Mouse (Mus musculus) cerebellum, postnatal 36 days (tissue): ENCODE data around the gene Srgap2.

ENCODE experiments used
- DNase-seq, 2 experiments: peaks; one replicate each; pipeline ENCODE4 v3.0.0; 2021 to 2022; ENCODE audit warnings: mixed read lengths in 2 of 2

Srgap2 gene

GRCm38 (mm10) chr1:131525586-131526271 is 1.4 kb downstream of the Srgap2 start:
- DNase-seq: peak; percentile 44 to 50

GRCm38 (mm10) chr1:131525101-131525585 is 2.0 kb downstream of the Srgap2 start:
- DNase-seq: peak; percentile 42 to 49

- peak; percentile 20 to 42 for DNase-seq
These were observed 3.4 kb downstream of the Srgap2 start for GRCm38 (mm10) chr1:131523794-131524193.

- DNase-seq: no peak
These were observed 10.6 kb downstream of the Srgap2 start for GRCm38 (mm10) chr1:131516588-131516987.

- no peak for DNase-seq
These were observed 13.0 kb downstream of the Srgap2 start for GRCm38 (mm10) chr1:131514197-131514596.

- DNase-seq: peak; percentile 49 to 55
These were observed 14.0 kb downstream of the Srgap2 start for GRCm38 (mm10) chr1:131513136-131513535.

GRCm38 (mm10) chr1:131511661-131512500 is 15.3 kb downstream of the Srgap2 start:
- DNase-seq: no peak

GRCm38 (mm10) chr1:131511131-131511530 is 16.0 kb downstream of the Srgap2 start:
- DNase-seq: no peak

- no peak for DNase-seq
These were observed 25.5 kb downstream of the Srgap2 start for GRCm38 (mm10) chr1:131501681-131502080.

- DNase-seq: no peak
These were observed 28.9 kb downstream of the Srgap2 start for GRCm38 (mm10) chr1:131498231-131498630.

GRCm38 (mm10) chr1:131493966-131494898 is 32.9 kb downstream of the Srgap2 start:
- DNase-seq: peak; percentile 39 to 47

GRCm38 (mm10) chr1:131492360-131492759 is 34.8 kb downstream of the Srgap2 start:
- peak; percentile 28 to 33 for DNase-seq

- DNase-seq: no peak
These were observed 35.6 kb downstream of the Srgap2 start for GRCm38 (mm10) chr1:131491579-131491978.

GRCm38 (mm10) chr1:131489312-131489711 is 37.8 kb downstream of the Srgap2 start:
- DNase-seq: no peak

- DNase-seq: no peak
These were observed 40.9 kb downstream of the Srgap2 start for GRCm38 (mm10) chr1:131486094-131486850.

- DNase-seq: no peak
These were observed 44.9 kb downstream of the Srgap2 start for GRCm38 (mm10) chr1:131482242-131482641.

- DNase-seq: no peak
These were observed 45.8 kb downstream of the Srgap2 start for GRCm38 (mm10) chr1:131481391-131481790.

GRCm38 (mm10) chr1:131478770-131479305 is 48.3 kb downstream of the Srgap2 start:
- no peak for DNase-seq

GRCm38 (mm10) chr1:131475306-131475705 is 51.8 kb downstream of the Srgap2 start:
- DNase-seq: no peak

GRCm38 (mm10) chr1:131473631-131474118 is 53.5 kb downstream of the Srgap2 start:
- DNase-seq: no peak

- no peak for DNase-seq
These were observed 56.6 kb downstream of the Srgap2 start for GRCm38 (mm10) chr1:131470597-131470996.
